Mouse (Mus musculus): Measurements from ENCODE around the gene Myo5a. TPM values are rescaled to one million over a fixed set of nuclear protein-coding genes. Genes with fewer than 3 reads are reported as not detected.
A peak's percentile ranks its signal among the peaks of the same experiment; 100 is the strongest.

Myo5a gene
- polyA plus RNA-seq, 1 experiment from 2014 or later: 34.5 TPM

DNA sequence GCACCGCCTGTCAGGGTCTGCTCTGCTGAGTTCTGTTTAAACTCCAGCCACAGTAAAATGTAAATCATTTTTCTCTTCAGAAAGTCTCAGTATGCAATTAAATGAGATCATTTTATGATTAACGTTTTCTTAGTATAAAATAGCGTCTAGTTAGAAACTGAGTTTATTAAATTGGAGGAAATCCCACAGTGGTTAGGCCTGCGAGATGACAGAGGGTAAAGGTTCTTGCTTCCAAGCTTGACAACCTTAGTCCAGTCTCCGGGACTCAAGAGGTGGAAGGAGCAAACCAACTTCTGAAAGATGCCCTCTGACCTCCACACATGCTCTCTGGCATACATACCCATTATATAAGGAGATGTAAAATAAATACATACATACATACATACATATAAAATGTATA, 15.8 kb upstream of the Myo5a start:
- no peaks in the 10 kb centered on the region for H3K9me3 ChIP-seq (ENCODE audit: control insufficient read depth, low read length)
- H3K36me3 ChIP-seq (ENCODE audit: control insufficient read depth, insufficient read depth): peaks cover 11% of the 10 kb centered on the region
- ATAC-seq: no peak
- no peak overlapping the region for H3K27ac ChIP-seq (ENCODE audit: low read length)
- H3K4me1 ChIP-seq (replicated peaks; ENCODE audit: control insufficient read depth, insufficient read depth, low read length): no peaks in the 10 kb centered on the region
- no peak overlapping the region for H3K4me2 ChIP-seq (ENCODE audit: low read length)
- H3K4me3 ChIP-seq (replicated peaks; ENCODE audit: low read length): no peak overlapping the region
- no peaks in the 10 kb centered on the region for H3K27me3 ChIP-seq (replicated peaks; ENCODE audit: control insufficient read depth, insufficient read depth, low read length)
- no peak overlapping the region for H3K9ac ChIP-seq (replicated peaks; ENCODE audit: low read depth, low read length)
- WGBS: 96% methylated on average over 5 of the region's 5 CpGs

DNA sequence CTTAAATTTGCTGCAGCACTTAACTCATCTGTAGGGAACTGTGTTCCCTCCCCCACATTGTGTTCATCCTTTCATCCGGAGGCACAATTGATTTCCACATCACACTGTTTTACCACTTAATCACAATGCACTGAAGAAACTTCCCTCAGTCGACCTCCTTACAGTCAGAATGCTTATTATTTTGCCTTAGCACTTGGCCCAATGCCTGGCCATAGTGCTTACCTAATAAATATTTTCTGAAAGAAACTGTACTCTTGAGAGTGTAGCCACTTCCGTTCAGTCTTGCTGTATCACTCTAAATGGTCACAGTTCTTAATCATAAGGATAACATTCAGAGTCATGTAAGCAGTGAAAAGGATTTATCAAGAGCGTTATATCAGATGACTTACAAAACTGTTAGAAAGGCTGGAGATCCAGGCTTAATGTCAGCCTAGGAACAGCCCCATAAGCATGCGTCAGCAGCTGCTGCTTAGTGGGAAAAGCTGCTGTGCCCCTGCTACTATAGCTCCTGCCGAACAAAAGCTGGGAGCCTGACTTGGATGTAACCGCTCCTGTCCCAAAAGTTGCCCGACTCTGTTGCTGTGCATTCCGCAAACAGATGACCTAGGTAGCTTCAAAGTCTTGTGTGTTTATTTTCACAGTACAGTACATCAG, 6.0 kb upstream of the Myo5a start:
- Histone ChIP-seq H3K4me2 (ENCODE audit: low read length) (no peak overlapping the region), H3K27ac (ENCODE audit: low read length) (no peak overlapping the region), H3K9ac (replicated peaks; ENCODE audit: low read depth, low read length) (no peak overlapping the region), H3K4me1 (replicated peaks; ENCODE audit: control insufficient read depth, insufficient read depth, low read length) (no peaks in the 10 kb centered on the region), H3K4me3 (replicated peaks; ENCODE audit: low read length) (no peak overlapping the region), H3K27me3 (replicated peaks; ENCODE audit: control insufficient read depth, insufficient read depth, low read length) (no peaks in the 10 kb centered on the region), H3K36me3 (ENCODE audit: control insufficient read depth, insufficient read depth) (no peaks in the 10 kb centered on the region), H3K9me3 (ENCODE audit: control insufficient read depth, low read length) (no peaks in the 10 kb centered on the region)
- 67% methylated on average over 9 of the region's 9 CpGs for WGBS
- ATAC-seq: no peak

- H3K27ac ChIP-seq (ENCODE audit: low read length): peak overlapping the region; percentile 98
- peak overlapping the region; percentile 70 for H3K4me3 ChIP-seq (replicated peaks; ENCODE audit: low read length)
- peak; percentile 96 for ATAC-seq
- H3K36me3 ChIP-seq (ENCODE audit: control insufficient read depth, insufficient read depth): no peaks in the 10 kb centered on the region
- no peaks in the 10 kb centered on the region for H3K27me3 ChIP-seq (replicated peaks; ENCODE audit: control insufficient read depth, insufficient read depth, low read length)
- H3K4me1 ChIP-seq (replicated peaks; ENCODE audit: control insufficient read depth, insufficient read depth, low read length): peaks cover 18% of the 10 kb centered on the region
- H3K9me3 ChIP-seq (ENCODE audit: control insufficient read depth, low read length): no peaks in the 10 kb centered on the region
- H3K9ac ChIP-seq (replicated peaks; ENCODE audit: low read depth, low read length): peak overlapping the region; percentile 95
- H3K4me2 ChIP-seq (ENCODE audit: low read length): peak overlapping the region; percentile 77
- WGBS: under 1% methylated on average over 49 of the region's 92 CpGs
Observed at GRCm38 (mm10) chr9:75071029-75071705, 352 bp downstream of the Myo5a start.

DNA sequence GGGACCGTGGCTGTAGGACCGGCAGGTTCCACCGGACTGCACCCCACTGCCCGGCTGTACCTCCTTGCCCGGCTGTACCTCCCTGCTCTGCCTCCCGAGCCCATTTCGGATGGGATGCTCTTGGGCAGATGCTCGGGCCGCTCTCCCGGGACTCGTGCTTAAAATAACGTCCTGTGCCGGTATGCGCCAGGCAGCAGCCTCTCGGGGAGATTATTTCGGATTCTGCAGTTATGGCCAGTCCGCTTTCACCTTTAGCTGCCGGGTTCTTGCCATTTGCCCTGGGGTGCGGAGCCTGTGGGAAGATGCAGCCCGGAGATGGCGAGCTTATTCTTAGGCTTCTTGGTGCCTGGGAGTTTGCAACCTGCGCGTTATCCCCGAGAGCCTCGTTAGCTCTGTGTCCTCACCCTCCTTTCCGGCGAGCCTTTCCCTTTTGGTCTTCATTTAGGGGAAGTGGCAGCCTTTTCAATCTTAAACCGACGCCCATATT, 934 bp downstream of the Myo5a start:
- Histone ChIP-seq H3K9ac (replicated peaks; ENCODE audit: low read depth, low read length) (peak overlapping the region; percentile 95), H3K4me2 (ENCODE audit: low read length) (peak overlapping the region; percentile 77), H3K27me3 (replicated peaks; ENCODE audit: control insufficient read depth, insufficient read depth, low read length) (no peaks in the 10 kb centered on the region), H3K4me1 (replicated peaks; ENCODE audit: control insufficient read depth, insufficient read depth, low read length) (peaks cover 18% of the 10 kb centered on the region), H3K27ac (ENCODE audit: low read length) (peak overlapping the region; percentile 98), H3K36me3 (ENCODE audit: control insufficient read depth, insufficient read depth) (no peaks in the 10 kb centered on the region), H3K4me3 (replicated peaks; ENCODE audit: low read length) (peak overlapping the region; percentile 70), H3K9me3 (ENCODE audit: control insufficient read depth, low read length) (no peaks in the 10 kb centered on the region)
- peak; percentile 14 for ATAC-seq
- WGBS: under 1% methylated on average over 29 of the region's 29 CpGs

DNA sequence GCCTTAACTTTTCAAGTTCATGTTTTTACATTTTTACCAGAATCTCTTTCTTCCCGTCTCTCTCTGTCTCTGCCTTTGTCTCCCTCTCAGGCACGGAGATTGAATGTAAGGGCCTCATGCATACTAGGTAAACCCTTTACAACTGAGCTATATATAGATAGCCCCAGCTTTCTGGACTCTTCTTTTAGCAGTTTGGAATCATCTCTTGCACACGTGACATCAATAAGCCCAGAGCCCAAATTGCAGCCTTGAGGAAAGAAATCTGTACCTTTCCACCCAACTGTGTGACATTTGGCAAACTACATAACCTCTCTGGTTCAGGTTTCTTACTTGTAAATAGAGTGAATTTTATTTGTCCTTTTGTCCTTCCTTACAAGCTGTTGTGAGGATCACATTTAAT, 1.5 kb downstream of the Myo5a start:
- 5% methylated on average over 3 of the region's 3 CpGs for WGBS
- Histone ChIP-seq H3K4me2 (ENCODE audit: low read length) (peak overlapping the region; percentile 77), H3K4me1 (replicated peaks; ENCODE audit: control insufficient read depth, insufficient read depth, low read length) (peaks cover 18% of the 10 kb centered on the region), H3K36me3 (ENCODE audit: control insufficient read depth, insufficient read depth) (no peaks in the 10 kb centered on the region), H3K27me3 (replicated peaks; ENCODE audit: control insufficient read depth, insufficient read depth, low read length) (no peaks in the 10 kb centered on the region), H3K27ac (ENCODE audit: low read length) (peak overlapping the region; percentile 98), H3K9me3 (ENCODE audit: control insufficient read depth, low read length) (no peaks in the 10 kb centered on the region), H3K4me3 (replicated peaks; ENCODE audit: low read length) (peak overlapping the region; percentile 70), H3K9ac (replicated peaks; ENCODE audit: low read depth, low read length) (peak overlapping the region; percentile 95)
- ATAC-seq: no peak

DNA sequence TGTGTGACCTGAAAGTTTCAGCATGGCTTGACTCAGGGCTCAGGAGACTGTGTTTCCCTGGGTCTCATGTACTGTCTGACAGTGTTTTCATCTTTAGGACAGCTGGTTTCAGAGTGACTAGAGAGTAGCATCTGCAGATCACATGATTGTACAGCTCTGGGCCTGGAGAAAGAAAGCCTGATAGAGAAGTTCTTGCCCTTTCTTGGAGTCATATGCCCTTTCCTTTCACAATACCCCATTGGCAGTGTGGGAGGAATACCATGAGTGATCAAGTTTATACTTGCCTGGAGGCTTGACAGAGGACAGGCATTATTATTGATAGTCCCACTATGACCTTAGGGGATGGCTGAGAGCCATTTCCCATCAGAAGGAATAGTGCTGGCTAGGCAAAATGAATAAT, 6.4 kb downstream of the Myo5a start:
- no peak for ATAC-seq
- H3K4me1 ChIP-seq (replicated peaks; ENCODE audit: control insufficient read depth, insufficient read depth, low read length): peaks cover 12% of the 10 kb centered on the region
- no peak overlapping the region for H3K9ac ChIP-seq (replicated peaks; ENCODE audit: low read depth, low read length)
- H3K9me3 ChIP-seq (ENCODE audit: control insufficient read depth, low read length): no peaks in the 10 kb centered on the region
- no peak overlapping the region for H3K27ac ChIP-seq (ENCODE audit: low read length)
- no peaks in the 10 kb centered on the region for H3K27me3 ChIP-seq (replicated peaks; ENCODE audit: control insufficient read depth, insufficient read depth, low read length)
- H3K4me3 ChIP-seq (replicated peaks; ENCODE audit: low read length): no peak overlapping the region
- no peaks in the 10 kb centered on the region for H3K36me3 ChIP-seq (ENCODE audit: control insufficient read depth, insufficient read depth)
- H3K4me2 ChIP-seq (ENCODE audit: low read length): no peak overlapping the region

GRCm38 (mm10) chr9:75085242-75085824, 14.5 kb downstream of the Myo5a start:
- H3K36me3 ChIP-seq (ENCODE audit: control insufficient read depth, insufficient read depth): no peaks in the 10 kb centered on the region
- H3K9me3 ChIP-seq (ENCODE audit: control insufficient read depth, low read length): no peaks in the 10 kb centered on the region
- 18% methylated on average over 5 of the region's 5 CpGs for WGBS
- no peaks in the 10 kb centered on the region for H3K27me3 ChIP-seq (replicated peaks; ENCODE audit: control insufficient read depth, insufficient read depth, low read length)
- no peak overlapping the region for H3K9ac ChIP-seq (replicated peaks; ENCODE audit: low read depth, low read length)
- peaks cover 8% of the 10 kb centered on the region; the same call in 1 of the 2 replicates for H3K4me1 ChIP-seq (replicated peaks; ENCODE audit: control insufficient read depth, insufficient read depth, low read length)
- no peak overlapping the region for H3K4me3 ChIP-seq (replicated peaks; ENCODE audit: low read length)
- ATAC-seq: peak; percentile 81
- H3K4me2 ChIP-seq (ENCODE audit: low read length): no peak overlapping the region
- H3K27ac ChIP-seq (ENCODE audit: low read length): no peak overlapping the region

GRCm38 (mm10) chr9:75087823-75088222, 17.0 kb downstream of the Myo5a start:
- Histone ChIP-seq H3K9me3 (ENCODE audit: control insufficient read depth, low read length) (no peaks in the 10 kb centered on the region), H3K27ac (ENCODE audit: low read length) (no peak overlapping the region), H3K4me3 (replicated peaks; ENCODE audit: low read length) (no peak overlapping the region), H3K36me3 (ENCODE audit: control insufficient read depth, insufficient read depth) (no peaks in the 10 kb centered on the region), H3K27me3 (replicated peaks; ENCODE audit: control insufficient read depth, insufficient read depth, low read length) (no peaks in the 10 kb centered on the region), H3K9ac (replicated peaks; ENCODE audit: low read depth, low read length) (no peak overlapping the region), H3K4me2 (ENCODE audit: low read length) (no peak overlapping the region), H3K4me1 (replicated peaks; ENCODE audit: control insufficient read depth, insufficient read depth, low read length) (peaks cover 8% of the 10 kb centered on the region; the same call in 1 of the 2 replicates)
- 62% methylated on average over 2 of the region's 2 CpGs for WGBS
- ATAC-seq: no peak

- Histone ChIP-seq H3K9ac (replicated peaks; ENCODE audit: low read depth, low read length) (no peak overlapping the region), H3K27ac (ENCODE audit: low read length) (no peak overlapping the region), H3K4me2 (ENCODE audit: low read length) (no peak overlapping the region), H3K27me3 (replicated peaks; ENCODE audit: control insufficient read depth, insufficient read depth, low read length) (no peaks in the 10 kb centered on the region), H3K4me3 (replicated peaks; ENCODE audit: low read length) (no peak overlapping the region), H3K9me3 (ENCODE audit: control insufficient read depth, low read length) (no peaks in the 10 kb centered on the region), H3K36me3 (ENCODE audit: control insufficient read depth, insufficient read depth) (no peaks in the 10 kb centered on the region), H3K4me1 (replicated peaks; ENCODE audit: control insufficient read depth, insufficient read depth, low read length) (peaks cover 8% of the 10 kb centered on the region; the same call in 1 of the 2 replicates)
- 88% methylated on average over 3 of the region's 3 CpGs for WGBS
- ATAC-seq: no peak
Observed at GRCm38 (mm10) chr9:75089285-75089684, 18.5 kb downstream of the Myo5a start.
